Mouse (Mus musculus): ENCODE data around the gene Olfr116. TPM values are rescaled to one million over a fixed set of nuclear protein-coding genes. Genes with fewer than 3 reads are reported as not detected.

Gene Olfr116
- not detected in 2 replicates for polyA plus RNA-seq (2012; ENCODE audit: low replicate concordance)

GRCm38 (mm10) chr17:37627009-37627408 is at the start of gene Olfr116, which contains the start of gene Olfr115:
Gene Olfr116 (minus strand): TSS chr17:37627199.
Gene Olfr115 (minus strand): TSS chr17:37627109.

GRCm38 (mm10) chr17:37666688-37667087 is 39.7 kb upstream of the Olfr116 start, which contains the start of gene Olfr118:
Gene Olfr118 (plus strand): TSS chr17:37666988.

DNA sequence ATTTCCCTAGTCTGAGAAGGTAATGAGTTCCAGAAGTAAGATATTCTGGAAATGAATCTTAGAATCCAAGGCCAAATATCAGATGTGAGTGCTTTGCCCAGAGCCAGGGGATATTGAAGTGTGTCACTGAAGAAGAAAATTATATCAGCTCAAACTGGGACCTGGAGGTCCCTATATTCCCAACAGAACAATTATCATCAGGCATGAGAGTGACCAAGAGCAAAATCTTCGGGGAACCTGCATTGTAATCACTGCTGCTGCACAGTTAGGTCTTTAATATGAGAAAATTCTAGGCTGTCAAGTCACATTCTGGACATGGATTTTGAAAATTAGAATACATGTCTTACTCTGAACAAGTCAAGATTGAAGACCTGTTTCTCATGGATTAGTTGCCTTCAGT is 36.7 kb upstream of the Olfr116 start, which contains the start of gene Olfr117:
Olfr117 (minus strand) TSS at position 101 of the 400 bp plus-strand sequence.

DNA sequence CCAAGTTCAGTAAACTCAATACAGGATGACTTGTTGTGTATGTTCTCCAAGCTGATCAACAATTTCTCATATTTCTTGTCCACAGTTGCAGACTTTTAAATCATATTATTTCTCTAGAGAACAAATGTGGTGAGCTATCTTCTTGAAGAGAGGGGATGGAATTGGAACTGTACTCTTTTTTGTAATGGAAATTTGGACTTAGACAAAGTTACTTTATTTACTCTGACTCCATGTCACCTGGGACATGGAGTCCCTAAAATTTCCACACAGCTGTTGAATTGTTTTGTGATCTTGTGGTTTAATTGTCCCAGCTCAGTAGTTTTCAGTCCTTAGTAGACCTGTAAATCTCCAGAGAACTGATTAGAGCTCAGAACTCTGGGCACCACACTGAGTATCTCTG is 34.4 kb downstream of the Olfr116 start, which contains the start of gene Olfr114:
Olfr114 (minus strand) TSS at position 101 of the 400 bp plus-strand sequence.

DNA sequence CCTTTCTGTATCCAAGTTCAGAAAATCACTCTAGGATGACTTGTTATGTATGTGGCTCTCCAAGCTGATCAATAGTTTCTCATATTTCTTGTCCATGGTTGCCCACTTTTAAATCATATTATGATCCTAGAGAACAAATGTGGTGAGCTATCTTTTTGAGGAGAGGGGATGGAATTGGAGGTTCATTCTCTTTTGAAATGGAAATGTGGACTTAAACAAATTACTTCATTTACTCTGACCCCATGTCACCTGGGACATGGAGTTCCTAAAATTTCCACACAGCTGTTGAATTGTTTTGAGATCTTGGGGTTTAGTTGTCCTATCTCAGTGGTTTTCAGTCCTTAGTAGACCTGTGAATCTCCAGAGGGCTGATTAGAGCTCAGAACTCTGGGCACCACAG is 49.4 kb downstream of the Olfr116 start, which contains the start of gene Olfr113:
Olfr113 (minus strand) TSS at position 101 of the 400 bp plus-strand sequence.

Other genes with a start within 250 kb of the Olfr116 start
- not detected in 2 replicates for gene Olfr105-ps, start 248.2 kb downstream of the Olfr116 start, polyA plus RNA-seq (2012; ENCODE audit: low replicate concordance)
- not detected in 2 replicates for gene Olfr106-ps, start 236.8 kb downstream of the Olfr116 start, polyA plus RNA-seq (2012; ENCODE audit: low replicate concordance)
- gene Olfr107, start 228.0 kb downstream of the Olfr116 start, polyA plus RNA-seq (2012; ENCODE audit: low replicate concordance): not detected in 2 replicates
- gene Olfr108, start 181.7 kb downstream of the Olfr116 start, polyA plus RNA-seq (2012; ENCODE audit: low replicate concordance): not detected in 2 replicates
- not detected in 2 replicates for gene Olfr109, start 168.3 kb downstream of the Olfr116 start, polyA plus RNA-seq (2012; ENCODE audit: low replicate concordance)
- 0.64 and 1.3 TPM in 2 replicates for gene H2-M2, start 143.6 kb downstream of the Olfr116 start, polyA plus RNA-seq (2012; ENCODE audit: low replicate concordance)
- gene Olfr110, start 134.7 kb downstream of the Olfr116 start, polyA plus RNA-seq (2012; ENCODE audit: low replicate concordance): not detected in 2 replicates
- gene Olfr111, start 119.2 kb downstream of the Olfr116 start, polyA plus RNA-seq (2012; ENCODE audit: low replicate concordance): not detected in 2 replicates
- not detected in 2 replicates for gene Olfr112, start 57.7 kb downstream of the Olfr116 start, polyA plus RNA-seq (2012; ENCODE audit: low replicate concordance)
- not detected in 2 replicates for gene Olfr113, start 49.5 kb downstream of the Olfr116 start, polyA plus RNA-seq (2012; ENCODE audit: low replicate concordance)
- not detected in 2 replicates for gene Olfr114, start 34.5 kb downstream of the Olfr116 start, polyA plus RNA-seq (2012; ENCODE audit: low replicate concordance)
- not detected in 2 replicates for gene Olfr115, start 90 bp downstream of the Olfr116 start, polyA plus RNA-seq (2012; ENCODE audit: low replicate concordance)
- gene Olfr117, start 36.6 kb upstream of the Olfr116 start, polyA plus RNA-seq (2012; ENCODE audit: low replicate concordance): not detected in 2 replicates
- gene Olfr118, start 39.8 kb upstream of the Olfr116 start, polyA plus RNA-seq (2012; ENCODE audit: low replicate concordance): not detected in 2 replicates
- not detected in 2 replicates for gene Olfr119, start 69.4 kb upstream of the Olfr116 start, polyA plus RNA-seq (2012; ENCODE audit: low replicate concordance)
- gene Olfr120, start 94.6 kb upstream of the Olfr116 start, polyA plus RNA-seq (2012; ENCODE audit: low replicate concordance): not detected in 2 replicates
- not detected in 2 replicates for gene Olfr121, start 121.7 kb upstream of the Olfr116 start, polyA plus RNA-seq (2012; ENCODE audit: low replicate concordance)
- gene Olfr122, start 141.4 kb upstream of the Olfr116 start, polyA plus RNA-seq (2012; ENCODE audit: low replicate concordance): not detected in 2 replicates
- not detected in 2 replicates for gene Olfr123, start 166.3 kb upstream of the Olfr116 start, polyA plus RNA-seq (2012; ENCODE audit: low replicate concordance)
- gene Olfr124, start 172.7 kb upstream of the Olfr116 start, polyA plus RNA-seq (2012; ENCODE audit: low replicate concordance): not detected in 2 replicates
- not detected in 2 replicates for gene Olfr125, start 205.8 kb upstream of the Olfr116 start, polyA plus RNA-seq (2012; ENCODE audit: low replicate concordance)
- gene Olfr126, start 220.3 kb upstream of the Olfr116 start, polyA plus RNA-seq (2012; ENCODE audit: low replicate concordance): not detected in 2 replicates